In the genomic region with DNA sequence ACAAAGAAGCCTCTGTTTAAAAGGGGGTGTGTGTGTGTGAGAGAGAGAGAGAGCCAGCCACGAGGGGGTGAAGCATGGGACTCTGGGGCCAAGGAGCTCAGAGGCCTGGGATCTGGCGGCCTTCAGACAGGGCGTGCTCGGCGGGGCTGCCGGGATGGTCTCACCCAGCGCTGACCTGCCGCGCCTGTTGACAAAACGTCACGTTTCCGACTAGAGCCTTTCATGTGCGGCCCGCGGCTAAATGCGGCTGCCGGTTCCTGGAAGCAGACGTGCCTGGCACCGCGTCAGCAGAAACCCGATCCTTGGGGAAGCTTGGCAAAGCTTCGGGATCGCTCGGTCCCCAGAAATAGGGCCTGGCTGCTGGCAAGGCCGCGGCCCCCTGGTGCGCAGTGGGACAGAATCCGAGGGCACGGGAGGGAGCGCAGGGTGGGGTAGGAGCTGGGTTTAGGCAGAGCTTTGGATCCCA, we compare ENCODE assay signal across 8 mouse cellular contexts. TPM values are rescaled to one million over a fixed set of nuclear protein-coding genes. Genes with fewer than 3 reads are reported as not detected.
DNase-seq lines count a peak whose midpoint lies in the region; ATAC-seq and TF ChIP-seq lines count a peak whose summit lies in the region.

No protein-coding gene starts in this region.

- ATAC-seq in cerebellum, adult (ENCODE audit: insufficient number of reproducible peaks, low FRiP score, low TSS enrichment): peak; percentile 76
- ATAC-seq in forebrain, embryonic 13.5 days: peak; percentile 89
- peak; percentile 87 for ATAC-seq in heart, embryonic 15.5 days (replicated peaks; ENCODE audit: insufficient number of reproducible peaks, insufficient read depth, low FRiP score, low read depth)
- ATAC-seq in kidney, postnatal 0 days (replicated peaks; ENCODE audit: low FRiP score, low read depth): peak; percentile 89
- peak; percentile 91 for ATAC-seq in limb, embryonic 15.5 days (ENCODE audit: insufficient number of reproducible peaks, low FRiP score, low TSS enrichment, low read depth)
- peak; percentile 89 for ATAC-seq in midbrain, embryonic 15.5 days (replicated peaks)

- peak overlapping the region; percentile 56 for H3K4me2 ChIP-seq in forebrain, embryonic 13.5 days
- H3K4me2 ChIP-seq in heart, embryonic 15.5 days: peak overlapping the region; percentile 63
- H3K4me2 ChIP-seq in kidney, postnatal 0 days (ENCODE audit: low read length): peak overlapping the region; percentile 49
- peak overlapping the region; percentile 56 for H3K4me2 ChIP-seq in limb, embryonic 15.5 days
- peak overlapping the region; percentile 60 for H3K4me2 ChIP-seq in midbrain, embryonic 15.5 days

- H3K9me3 ChIP-seq in forebrain, embryonic 13.5 days (replicated peaks): no peaks in the 10 kb centered on the region
- H3K9me3 ChIP-seq in heart, embryonic 15.5 days (replicated peaks): no peaks in the 10 kb centered on the region
- no peaks in the 10 kb centered on the region for H3K9me3 ChIP-seq in kidney, postnatal 0 days (replicated peaks; ENCODE audit: low read length)
- no peaks in the 10 kb centered on the region for H3K9me3 ChIP-seq in limb, embryonic 15.5 days
- H3K9me3 ChIP-seq in midbrain, embryonic 15.5 days: no peaks in the 10 kb centered on the region

- H3K36me3 ChIP-seq in forebrain, embryonic 13.5 days (ENCODE audit: poor library complexity, severe bottlenecking): peaks cover 16% of the 10 kb centered on the region
- peaks cover 20% of the 10 kb centered on the region for H3K36me3 ChIP-seq in heart, embryonic 15.5 days
- H3K36me3 ChIP-seq in kidney, postnatal 0 days (ENCODE audit: insufficient read depth, low read length): peaks cover 15% of the 10 kb centered on the region; the same call in 1 of the 2 replicates
- peaks cover 17% of the 10 kb centered on the region; the same call in 1 of the 2 replicates for H3K36me3 ChIP-seq in limb, embryonic 15.5 days
- no peaks in the 10 kb centered on the region for H3K36me3 ChIP-seq in midbrain, embryonic 15.5 days (replicated peaks)

- peak overlapping the region; percentile 35 for H3K4me3 ChIP-seq in forebrain, embryonic 13.5 days
- H3K4me3 ChIP-seq in heart, embryonic 15.5 days: peak overlapping the region; percentile 26
- H3K4me3 ChIP-seq in kidney, postnatal 0 days (replicated peaks; ENCODE audit: low read depth, low read length): 0 out of 2 replicates have a peak overlapping the region, but pooled peaks have one; percentile 9
- peak overlapping the region; percentile 24 for H3K4me3 ChIP-seq in limb, embryonic 15.5 days
- peak overlapping the region; percentile 28 for H3K4me3 ChIP-seq in midbrain, embryonic 15.5 days

- peak overlapping the region; percentile 49 for H3K27ac ChIP-seq in forebrain, embryonic 13.5 days
- peak overlapping the region; percentile 91 for H3K27ac ChIP-seq in heart, embryonic 15.5 days
- H3K27ac ChIP-seq in kidney, postnatal 0 days: peak overlapping the region; percentile 3; the same call in 1 of the 2 replicates
- H3K27ac ChIP-seq in limb, embryonic 15.5 days: peak overlapping the region; percentile 81
- peak overlapping the region; percentile 58 for H3K27ac ChIP-seq in midbrain, embryonic 15.5 days

- H3K9ac ChIP-seq in forebrain, embryonic 13.5 days: peak overlapping the region; percentile 32
- peak overlapping the region; percentile 11 for H3K9ac ChIP-seq in heart, embryonic 15.5 days
- peak overlapping the region; percentile 13; the same call in 1 of the 2 replicates for H3K9ac ChIP-seq in kidney, postnatal 0 days (ENCODE audit: low read depth, low read length)
- no peak overlapping the region for H3K9ac ChIP-seq in limb, embryonic 15.5 days
- peak overlapping the region; percentile 47 for H3K9ac ChIP-seq in midbrain, embryonic 15.5 days

- no peak for TF ChIP-seq CTCF in kidney, postnatal 0 days (IDR thresholded peaks at IDR 0.05; ENCODE audit: low read depth)

- peaks cover 22% of the 10 kb centered on the region for H3K4me1 ChIP-seq in forebrain, embryonic 13.5 days
- H3K4me1 ChIP-seq in heart, embryonic 15.5 days (replicated peaks): peaks cover 48% of the 10 kb centered on the region
- peaks cover 4% of the 10 kb centered on the region; the same call in 1 of the 2 replicates for H3K4me1 ChIP-seq in kidney, postnatal 0 days (replicated peaks; ENCODE audit: insufficient read depth, low read length)
- peaks cover 20% of the 10 kb centered on the region for H3K4me1 ChIP-seq in limb, embryonic 15.5 days
- peaks cover 14% of the 10 kb centered on the region for H3K4me1 ChIP-seq in midbrain, embryonic 15.5 days

- under 1% methylated on average over 20 of the region's 30 CpGs for WGBS in forebrain, embryonic 13.5 days
- 2% methylated on average over 30 of the region's 30 CpGs for WGBS in heart, embryonic 15.5 days
- WGBS in kidney, postnatal 0 days: under 1% methylated on average over 30 of the region's 30 CpGs
- under 1% methylated on average over 30 of the region's 30 CpGs for WGBS in limb, embryonic 15.5 days
- WGBS in midbrain, embryonic 15.5 days: under 1% methylated on average over 30 of the region's 30 CpGs

- DNase-seq in 3134 (ENCODE audit: extremely low read depth, insufficient read length, low spot score): peak; percentile 94
- peak; percentile 86 for DNase-seq in kidney, postnatal 0 days (ENCODE audit: low spot score)
- DNase-seq in spleen, postnatal 14 days (ENCODE audit: low spot score in 2 of 2): peak; percentile 5 to 15

- H3K27me3 ChIP-seq in forebrain, embryonic 13.5 days: 0 out of 2 replicates have a peak, but pooled peaks cover 5% of the 10 kb centered on the region
- no peaks in the 10 kb centered on the region for H3K27me3 ChIP-seq in heart, embryonic 15.5 days
- H3K27me3 ChIP-seq in kidney, postnatal 0 days (ENCODE audit: insufficient read depth, low read length): no peaks in the 10 kb centered on the region
- H3K27me3 ChIP-seq in limb, embryonic 15.5 days: no peaks in the 10 kb centered on the region
- peaks cover 3% of the 10 kb centered on the region; the same call in 1 of the 2 replicates for H3K27me3 ChIP-seq in midbrain, embryonic 15.5 days (replicated peaks)

RNA-seq across cellular contexts. Expression of a gene that starts 7.9 kb away (rescaled TPM):
- polyA plus RNA-seq in forebrain, embryonic 13.5 days (2015; fragmentation: Nextera tagmentation; extraction: Ambion mirVana): 6.8 and 8.1 TPM in 2 replicates
- polyA plus RNA-seq in heart, embryonic 15.5 days (2015; fragmentation: Nextera tagmentation; extraction: Ambion mirVana): 25.1 and 25.9 TPM in 2 replicates
- polyA plus RNA-seq in kidney, postnatal 0 days (2015; fragmentation: Nextera tagmentation; extraction: Ambion mirVana): 23.8 and 28.6 TPM in 2 replicates
- 44.5 and 45.4 TPM in 2 replicates for polyA plus RNA-seq in limb, embryonic 15.5 days (2015; fragmentation: Nextera tagmentation; extraction: Ambion mirVana)
- polyA plus RNA-seq in midbrain, embryonic 15.5 days (2015; fragmentation: Nextera tagmentation; extraction: Ambion mirVana): 5.3 TPM in 2 replicates

Comparison
In these comparisons a context has a peak if more than half of its experiments do, and no peak if none do; other contexts are left out.
1. Peak in every context shown above with its lines: DNase-seq, ATAC-seq, H3K4me3 ChIP-seq and H3K27ac ChIP-seq.
2. DNase-seq: peak in every context shown above with its lines; median percentile 94 in 3134; 86 in kidney, postnatal 0 days; 10 in spleen, postnatal 14 days.
3. H3K27ac ChIP-seq: peak in every context shown above with its lines; median percentile 91 in heart, embryonic 15.5 days; 81 in limb, embryonic 15.5 days; 58 in midbrain, embryonic 15.5 days; 49 in forebrain, embryonic 13.5 days; 3 in kidney, postnatal 0 days.